Mouse (Mus musculus) cerebellum, adult 2 months (tissue): ENCODE results near the gene Fnbp1l.

Experiments used
- CTCF ChIP-seq: fragments of 200-500 bp; IDR thresholded peaks from 2 replicates; pipeline ENCODE4 v1.5.1; 2011; ENCODE audit warnings: low read depth, mild to moderate bottlenecking, control low read depth, low read length, moderate library complexity, borderline replicate concordance; ENCODE audit not compliant: insufficient read depth
- POLR2A ChIP-seq: fragments of 200-500 bp; IDR thresholded peaks from 2 replicates; pipeline ENCODE4 v1.6.1; 2011; ENCODE audit warnings: low read length, control low read depth, borderline replicate concordance; ENCODE audit not compliant: insufficient read depth

GRCm38 (mm10) chr3:122574921-122575320 is 44.6 kb downstream of the Fnbp1l start:
- TF ChIP-seq POLR2A (no peak), CTCF (no peak)
